In the genomic region with DNA sequence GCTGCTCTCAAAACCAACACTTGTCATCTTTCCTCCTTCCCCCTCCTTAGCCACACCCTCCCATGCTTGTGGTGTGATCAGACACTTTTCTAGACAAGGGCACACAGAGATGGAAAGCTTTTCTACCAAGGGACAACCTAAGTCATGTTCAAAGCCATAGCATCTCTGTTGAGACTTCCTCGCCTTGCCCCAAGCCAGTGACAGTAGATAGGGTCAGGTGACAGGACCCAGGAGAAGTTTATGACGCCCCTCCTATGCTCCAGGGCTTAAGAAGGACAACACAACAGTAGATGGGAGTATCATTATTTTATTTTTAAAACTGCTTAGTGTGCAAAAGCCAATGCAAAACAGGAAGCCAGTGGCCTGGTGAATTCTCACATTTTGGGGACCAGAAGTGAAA, we compare ENCODE assay signal across 16 mouse cellular contexts. TPM values are rescaled to one million over a fixed set of nuclear protein-coding genes. Genes with fewer than 3 reads are reported as not detected.
DNase-seq lines count a peak whose midpoint lies in the region; ATAC-seq and TF ChIP-seq lines count a peak whose summit lies in the region.
"Had no signal": no experiment of that assay in that cellular context is flagged by ENCODE, and none has a peak within 500 bp of the region (broad histone marks: within the 10 kb centered on the region; RNA-seq: fewer than 3 reads in every experiment).

No protein-coding gene starts in this region.

- no peak overlapping the region for H3K4me3 ChIP-seq in heart, adult 2 months
- H3K4me3 ChIP-seq in heart, embryonic 12.5 days: no peak overlapping the region
- H3K4me3 ChIP-seq in spleen, adult 2 months (ENCODE audit: extremely low read depth, insufficient read depth, insufficient read length): no peak overlapping the region
- H3K4me3 ChIP-seq in brown adipose tissue, adult 24 weeks (ENCODE audit: insufficient read depth, low read depth, low read length): no peak overlapping the region
- H3K4me3 ChIP-seq in small intestine, adult 2 months (ENCODE audit: low read depth, low read length): no peak overlapping the region
- H3K4me3 ChIP-seq: forebrain, embryonic 15.5 days; left cerebral cortex, adult 2 months had no signal

- no peak for ATAC-seq in heart, embryonic 12.5 days (ENCODE audit: insufficient number of reproducible peaks, low FRiP score)
- no peak for ATAC-seq in megakaryocyte-erythroid progenitor cell, adult 5-6 weeks (replicated peaks; ENCODE audit: low FRiP score, low TSS enrichment, poor library complexity, severe bottlenecking)
- ATAC-seq: forebrain, embryonic 15.5 days; lung, postnatal 0 days had no signal

- WGBS in heart, adult 2 months: 54% methylated on average over 2 of the region's 2 CpGs
- 53% methylated on average over 2 of the region's 2 CpGs for WGBS in heart, embryonic 12.5 days
- WGBS in spleen, adult 2 months: 5% methylated on average over 2 of the region's 2 CpGs
- 45% methylated on average over 2 of the region's 2 CpGs for WGBS in small intestine, adult 2 months

- no peak overlapping the region for H3K9ac ChIP-seq in heart, adult 2 months (ENCODE audit: low read depth, low read length)
- H3K9ac ChIP-seq in heart, embryonic 12.5 days: no peak overlapping the region
- H3K9ac ChIP-seq: forebrain, embryonic 15.5 days had no signal

- no peaks in the 10 kb centered on the region for H3K9me3 ChIP-seq in heart, embryonic 12.5 days (replicated peaks)
- H3K9me3 ChIP-seq: forebrain, embryonic 15.5 days had no signal

- DNase-seq in heart, adult 2 months: peak in 1 of 2 experiments; percentile 40
- peak in 1 of 2 experiments; percentile 45 for DNase-seq in spleen, adult 2 months (ENCODE audit: low read depth in 1 of 2, low spot score in 2 of 2)
- DNase-seq in spleen, adult 12 weeks (ENCODE audit: low spot score): no peak
- DNase-seq in ovary, postnatal 10 days (ENCODE audit: low spot score): no peak
- DNase-seq: adrenal gland, adult 2 months; gastrocnemius, postnatal 36 days; kidney, postnatal 25 days had no signal

- no peak overlapping the region for H3K4me2 ChIP-seq in heart, embryonic 12.5 days
- H3K4me2 ChIP-seq: forebrain, embryonic 15.5 days had no signal

- intact Hi-C loops in heart, adult 2 months (cut with DNase I): no loop called here

- no peak; the same call in 1 of the 2 replicates for TF ChIP-seq POLR2A in heart, adult 2 months (IDR thresholded peaks at IDR 0.05; ENCODE audit: insufficient read depth, low read depth, low read length)
- 0 out of 2 replicates have a peak, but pooled peaks have one; percentile 3 for TF ChIP-seq POLR2A in spleen, adult 2 months (IDR thresholded peaks at IDR 0.05; ENCODE audit: low read depth, low read length)
- TF ChIP-seq POLR2A in small intestine, adult 2 months (IDR thresholded peaks at IDR 0.05; ENCODE audit: low read depth, low read length): no peak

- H3K27me3 ChIP-seq in heart, adult 2 months (ENCODE audit: control insufficient read depth, insufficient read depth, low read length): no peaks in the 10 kb centered on the region
- no peaks in the 10 kb centered on the region for H3K27me3 ChIP-seq in heart, embryonic 12.5 days (replicated peaks)
- no peaks in the 10 kb centered on the region for H3K27me3 ChIP-seq in spleen, adult 2 months (ENCODE audit: control insufficient read depth, insufficient read depth, low read length)
- H3K27me3 ChIP-seq in small intestine, adult 2 months (ENCODE audit: control insufficient read depth, insufficient read depth, low read length): no peaks in the 10 kb centered on the region
- H3K27me3 ChIP-seq: forebrain, embryonic 15.5 days had no signal

- no peak for TF ChIP-seq EP300 in heart, adult 2 months (IDR thresholded peaks at IDR 0.05; ENCODE audit: insufficient read depth, low read depth, low read length)

- peak overlapping the region; percentile 0; the same call in 1 of the 2 replicates for H3K27ac ChIP-seq in heart, adult 2 months
- no peak overlapping the region for H3K27ac ChIP-seq in heart, embryonic 12.5 days (ENCODE audit: poor library complexity, severe bottlenecking)
- peak overlapping the region; percentile 96 for H3K27ac ChIP-seq in spleen, adult 2 months (ENCODE audit: insufficient read depth, low read length)
- peak overlapping the region; percentile 83 for H3K27ac ChIP-seq in brown adipose tissue, adult 24 weeks (replicated peaks; ENCODE audit: low read depth, low read length)
- peak overlapping the region; percentile 77 for H3K27ac ChIP-seq in small intestine, adult 2 months (ENCODE audit: insufficient read depth, low read depth, low read length)
- H3K27ac ChIP-seq: forebrain, embryonic 15.5 days; left cerebral cortex, adult 2 months had no signal

- no peaks in the 10 kb centered on the region for H3K79me2 ChIP-seq in heart, adult 2 months (replicated peaks; ENCODE audit: control insufficient read depth, insufficient read depth, low read length)

- H3K36me3 ChIP-seq in heart, adult 2 months (ENCODE audit: control insufficient read depth, insufficient read depth, low read length): no peaks in the 10 kb centered on the region
- no peaks in the 10 kb centered on the region for H3K36me3 ChIP-seq in heart, embryonic 12.5 days
- H3K36me3 ChIP-seq in spleen, adult 2 months (ENCODE audit: control insufficient read depth, insufficient read depth, low read length): no peaks in the 10 kb centered on the region
- H3K36me3 ChIP-seq in small intestine, adult 2 months (ENCODE audit: control insufficient read depth, insufficient read depth, low read length): no peaks in the 10 kb centered on the region
- H3K36me3 ChIP-seq: forebrain, embryonic 15.5 days had no signal

- TF ChIP-seq CTCF in heart, adult 2 months (IDR thresholded peaks at IDR 0.05): no peak
- TF ChIP-seq CTCF in spleen, adult 2 months (IDR thresholded peaks at IDR 0.05; ENCODE audit: extremely low read depth, insufficient read depth, insufficient read length, insufficient replicate concordance): no peak
- no peak for TF ChIP-seq CTCF in small intestine, adult 2 months (IDR thresholded peaks at IDR 0.05; ENCODE audit: extremely low read depth, insufficient read length, insufficient replicate concordance, low read depth, low read length)

- peaks cover 1% of the 10 kb centered on the region; the same call in 1 of the 2 replicates for H3K4me1 ChIP-seq in heart, adult 2 months (ENCODE audit: control insufficient read depth, insufficient read depth, low read length)
- 0 out of 2 replicates have a peak, but pooled peaks cover 4% of the 10 kb centered on the region for H3K4me1 ChIP-seq in heart, embryonic 12.5 days (replicated peaks)
- H3K4me1 ChIP-seq in spleen, adult 2 months (ENCODE audit: control insufficient read depth, insufficient read depth, insufficient read length): peaks cover 85% of the 10 kb centered on the region
- peaks cover 3% of the 10 kb centered on the region; the same call in 1 of the 2 replicates for H3K4me1 ChIP-seq in brown adipose tissue, adult 24 weeks (ENCODE audit: control insufficient read depth, insufficient read depth, insufficient read length, low read length)
- H3K4me1 ChIP-seq in small intestine, adult 2 months (ENCODE audit: control insufficient read depth, insufficient read depth, insufficient read length, low read length): no peaks in the 10 kb centered on the region; the same call in 1 of the 2 replicates
- H3K4me1 ChIP-seq: forebrain, embryonic 15.5 days had no signal

RNA-seq across cellular contexts. Expression of gene Il10ra, which starts 21.4 kb away (rescaled TPM):
- total RNA-seq in heart, adult 2 months (2021): 1 to 10 TPM; 1.7 to 1.8 TPM
- polyA plus RNA-seq in heart, adult 2 months (2012; rRNA removed): 3.6 and 3.7 TPM in 2 replicates
- 0.63 and 0.74 TPM in 2 replicates for polyA plus RNA-seq in heart, embryonic 12.5 days (2016; fragmentation: Nextera tagmentation; extraction: Ambion mirVana)
- 60.6 and 65.1 TPM in 2 replicates for polyA plus RNA-seq in spleen, adult 2 months (2012; rRNA removed)
- polyA plus RNA-seq in brown adipose tissue, adult 24 weeks (2012; ENCODE audit: insufficient read depth, insufficient read length, missing spikeins): 1.8 TPM in 2 replicates
- 2.9 and 3.3 TPM in 2 replicates for polyA plus RNA-seq in small intestine, adult 2 months (2012; rRNA removed)
- 0.12 and 2.7 TPM in 2 replicates for total RNA-seq in megakaryocyte-erythroid progenitor cell, adult 5-6 weeks (2014; fragmentation: Nextera tagmentation)
- total RNA-seq in megakaryocyte-erythroid progenitor cell, adult 5-6 weeks (2017): 0.30 and 1.4 TPM in 2 replicates

RNA-seq across cellular contexts. Expression of gene Tmprss4, which starts 43.6 kb away (rescaled TPM):
- total RNA-seq in heart, adult 2 months (2021): not detected
- polyA plus RNA-seq in heart, adult 2 months (2012; rRNA removed): 0.82 TPM in 1 of 2 replicates, not detected in the other
- polyA plus RNA-seq in heart, embryonic 12.5 days (2016; fragmentation: Nextera tagmentation; extraction: Ambion mirVana): not detected in 2 replicates
- 0.33 and 0.52 TPM in 2 replicates for polyA plus RNA-seq in spleen, adult 2 months (2012; rRNA removed)
- not detected in 2 replicates for polyA plus RNA-seq in brown adipose tissue, adult 24 weeks (2012; ENCODE audit: insufficient read depth, insufficient read length, missing spikeins)
- polyA plus RNA-seq in small intestine, adult 2 months (2012; rRNA removed): 65.3 and 108 TPM in 2 replicates
- not detected in 2 replicates for total RNA-seq in megakaryocyte-erythroid progenitor cell, adult 5-6 weeks (2014; fragmentation: Nextera tagmentation)
- total RNA-seq in megakaryocyte-erythroid progenitor cell, adult 5-6 weeks (2017): not detected in 2 replicates
- total RNA-seq: adrenal gland, adult 2 months; common myeloid progenitor, adult 5-6 weeks; gastrocnemius, postnatal 36 days; heart, postnatal 25 days; left cerebral cortex, adult 2 months had no signal
- polyA plus RNA-seq: adrenal gland, adult 2 months; forebrain, embryonic 15.5 days had no signal

Comparison
In these comparisons a context has a peak if more than half of its experiments do, and no peak if none do; other contexts are left out.
1. RNA of gene Il10ra, which starts 21.4 kb away (polyA plus RNA-seq): 60.6 to 65.1 TPM in spleen, adult 2 months; 3.6 to 3.7 TPM in heart, adult 2 months, 2.9 to 3.3 TPM in small intestine, adult 2 months, 1.8 TPM in brown adipose tissue, adult 24 weeks and 0.63 to 0.74 TPM in heart, embryonic 12.5 days; every median in the first group is over 10 times any median in the second.
2. RNA of gene Tmprss4, which starts 43.6 kb away (polyA plus RNA-seq): 65.3 to 108 TPM in small intestine, adult 2 months; 0.82 TPM in heart, adult 2 months, 0.33 to 0.52 TPM in spleen, adult 2 months, not detected in brown adipose tissue, adult 24 weeks and not detected in heart, embryonic 12.5 days; every median in the first group is over 10 times any median in the second.